Mouse (Mus musculus): Measurements from ENCODE around the gene Aig1. TPM values are rescaled to one million over a fixed set of nuclear protein-coding genes. Genes with fewer than 3 reads are reported as not detected.

Gene Aig1
- polyA plus RNA-seq, 1 experiment: 70.7 TPM

- Histone ChIP-seq H3K27me3 (ENCODE audit: control insufficient read depth, insufficient read depth, low read length) (no peaks in the 10 kb centered on the region), H3K4me1 (ENCODE audit: control insufficient read depth, insufficient read depth, insufficient read length, low read length) (no peaks in the 10 kb centered on the region; the same call in 1 of the 2 replicates), H3K4me3 (ENCODE audit: low read depth, low read length) (no peak overlapping the region), H3K36me3 (ENCODE audit: control insufficient read depth, insufficient read depth, low read length) (0 out of 2 replicates have a peak, but pooled peaks cover 1% of the 10 kb centered on the region), H3K27ac (ENCODE audit: insufficient read depth, low read depth, low read length) (no peak overlapping the region)
- TF ChIP-seq CTCF (IDR thresholded peaks at IDR 0.05; ENCODE audit: extremely low read depth, insufficient read length, insufficient replicate concordance, low read depth, low read length): no peak
- TF ChIP-seq POLR2A (IDR thresholded peaks at IDR 0.05; ENCODE audit: low read depth, low read length): no peak
- WGBS: 90% methylated on average over 10 of the region's 10 CpGs
Observed at GRCm38 (mm10) chr10:13835737-13836475, 32.9 kb downstream of the Aig1 start.

GRCm38 (mm10) chr10:13834056-13834455 lies 34.7 kb downstream of the Aig1 start:
- no peak for TF ChIP-seq CTCF (IDR thresholded peaks at IDR 0.05; ENCODE audit: extremely low read depth, insufficient read length, insufficient replicate concordance, low read depth, low read length)
- TF ChIP-seq POLR2A (IDR thresholded peaks at IDR 0.05; ENCODE audit: low read depth, low read length): no peak
- WGBS: 52% methylated on average over 7 of the region's 7 CpGs

GRCm38 (mm10) chr10:13833066-13833566 lies 35.7 kb downstream of the Aig1 start:
- Histone ChIP-seq H3K4me1 (ENCODE audit: control insufficient read depth, insufficient read depth, insufficient read length, low read length) (no peaks in the 10 kb centered on the region; the same call in 1 of the 2 replicates), H3K4me3 (ENCODE audit: low read depth, low read length) (no peak overlapping the region), H3K27me3 (ENCODE audit: control insufficient read depth, insufficient read depth, low read length) (no peaks in the 10 kb centered on the region), H3K36me3 (ENCODE audit: control insufficient read depth, insufficient read depth, low read length) (peaks cover 8% of the 10 kb centered on the region), H3K27ac (ENCODE audit: insufficient read depth, low read depth, low read length) (no peak overlapping the region)
- 86% methylated on average over 12 of the region's 12 CpGs for WGBS
- TF ChIP-seq CTCF (IDR thresholded peaks at IDR 0.05; ENCODE audit: extremely low read depth, insufficient read length, insufficient replicate concordance, low read depth, low read length): no peak
- TF ChIP-seq POLR2A (IDR thresholded peaks at IDR 0.05; ENCODE audit: low read depth, low read length): no peak

More at GRCm38 (mm10) chr10:13834056-13834455, 34.7 kb downstream of the Aig1 start:
- H3K27me3 ChIP-seq (ENCODE audit: control insufficient read depth, insufficient read depth, low read length): no peaks in the 10 kb centered on the region
- H3K27ac ChIP-seq (ENCODE audit: insufficient read depth, low read depth, low read length): no peak overlapping the region
- no peaks in the 10 kb centered on the region; the same call in 1 of the 2 replicates for H3K4me1 ChIP-seq (ENCODE audit: control insufficient read depth, insufficient read depth, insufficient read length, low read length)
- H3K36me3 ChIP-seq (ENCODE audit: control insufficient read depth, insufficient read depth, low read length): peaks cover 3% of the 10 kb centered on the region; the same call in 1 of the 2 replicates
- no peak overlapping the region for H3K4me3 ChIP-seq (ENCODE audit: low read depth, low read length)

- no peaks in the 10 kb centered on the region; the same call in 1 of the 2 replicates for H3K4me1 ChIP-seq (ENCODE audit: control insufficient read depth, insufficient read depth, insufficient read length, low read length)
- no peaks in the 10 kb centered on the region for H3K27me3 ChIP-seq (ENCODE audit: control insufficient read depth, insufficient read depth, low read length)
- TF ChIP-seq POLR2A (IDR thresholded peaks at IDR 0.05; ENCODE audit: low read depth, low read length) (no peak), CTCF (IDR thresholded peaks at IDR 0.05; ENCODE audit: extremely low read depth, insufficient read length, insufficient replicate concordance, low read depth, low read length) (no peak)
- no peak overlapping the region for H3K4me3 ChIP-seq (ENCODE audit: low read depth, low read length)
- H3K36me3 ChIP-seq (ENCODE audit: control insufficient read depth, insufficient read depth, low read length): peaks cover 13% of the 10 kb centered on the region
- WGBS: 77% methylated on average over 7 of the region's 7 CpGs
- no peak overlapping the region for H3K27ac ChIP-seq (ENCODE audit: insufficient read depth, low read depth, low read length)
Observed at GRCm38 (mm10) chr10:13832546-13833033, 36.2 kb downstream of the Aig1 start.

GRCm38 (mm10) chr10:13827150-13827549 lies 41.6 kb downstream of the Aig1 start:
- Histone ChIP-seq H3K4me1 (ENCODE audit: control insufficient read depth, insufficient read depth, insufficient read length, low read length) (no peaks in the 10 kb centered on the region), H3K36me3 (ENCODE audit: control insufficient read depth, insufficient read depth, low read length) (peaks cover 20% of the 10 kb centered on the region), H3K4me3 (ENCODE audit: low read depth, low read length) (no peak overlapping the region), H3K27ac (ENCODE audit: insufficient read depth, low read depth, low read length) (no peak overlapping the region), H3K27me3 (ENCODE audit: control insufficient read depth, insufficient read depth, low read length) (no peaks in the 10 kb centered on the region)
- 98% methylated on average over 8 of the region's 8 CpGs for WGBS
- TF ChIP-seq POLR2A (IDR thresholded peaks at IDR 0.05; ENCODE audit: low read depth, low read length): no peak
- no peak for TF ChIP-seq CTCF (IDR thresholded peaks at IDR 0.05; ENCODE audit: extremely low read depth, insufficient read length, insufficient replicate concordance, low read depth, low read length)

GRCm38 (mm10) chr10:13813591-13813990 lies 55.2 kb downstream of the Aig1 start:
- Histone ChIP-seq H3K4me3 (ENCODE audit: low read depth, low read length) (no peak overlapping the region), H3K27me3 (ENCODE audit: control insufficient read depth, insufficient read depth, low read length) (no peaks in the 10 kb centered on the region), H3K27ac (ENCODE audit: insufficient read depth, low read depth, low read length) (no peak overlapping the region), H3K4me1 (ENCODE audit: control insufficient read depth, insufficient read depth, insufficient read length, low read length) (no peaks in the 10 kb centered on the region), H3K36me3 (ENCODE audit: control insufficient read depth, insufficient read depth, low read length) (no peaks in the 10 kb centered on the region)
- WGBS: 93% methylated on average over 5 of the region's 5 CpGs
- no peak for TF ChIP-seq CTCF (IDR thresholded peaks at IDR 0.05; ENCODE audit: extremely low read depth, insufficient read length, insufficient replicate concordance, low read depth, low read length)
- TF ChIP-seq POLR2A (IDR thresholded peaks at IDR 0.05; ENCODE audit: low read depth, low read length): no peak

GRCm38 (mm10) chr10:13808291-13808690 lies 60.5 kb downstream of the Aig1 start:
- H3K27me3 ChIP-seq (ENCODE audit: control insufficient read depth, insufficient read depth, low read length): no peaks in the 10 kb centered on the region
- peaks cover 4% of the 10 kb centered on the region; the same call in 1 of the 2 replicates for H3K4me1 ChIP-seq (ENCODE audit: control insufficient read depth, insufficient read depth, insufficient read length, low read length)
- no peak overlapping the region for H3K4me3 ChIP-seq (ENCODE audit: low read depth, low read length)
- H3K36me3 ChIP-seq (ENCODE audit: control insufficient read depth, insufficient read depth, low read length): no peaks in the 10 kb centered on the region
- TF ChIP-seq POLR2A (IDR thresholded peaks at IDR 0.05; ENCODE audit: low read depth, low read length) (no peak), CTCF (IDR thresholded peaks at IDR 0.05; ENCODE audit: extremely low read depth, insufficient read length, insufficient replicate concordance, low read depth, low read length) (no peak)
- H3K27ac ChIP-seq (ENCODE audit: insufficient read depth, low read depth, low read length): no peak overlapping the region
- WGBS: 61% methylated on average over 1 of the region's 1 CpGs
